Mouse (Mus musculus) hindlimb bud, embryonic 11.5 days (tissue): ENCODE measurements around the gene Ndufaf3.

Source experiments
- DNase-seq: peaks from one replicate; pipeline ENCODE4 v3.0.0-alpha.2; 2012; ENCODE audit warnings: low read depth, low spot score; ENCODE audit errors: extremely low spot score

Ndufaf3 gene

GRCm38 (mm10) chr9:108521604-108522003, 45.6 kb downstream of the Ndufaf3 start:
- no peak for DNase-seq

- DNase-seq, result peak; percentile 35
Observed at GRCm38 (mm10) chr9:108517931-108518332, 49.3 kb downstream of the Ndufaf3 start.

GRCm38 (mm10) chr9:108517253-108517930, 49.8 kb downstream of the Ndufaf3 start:
- peak; percentile 35 for DNase-seq

- peak; percentile 95 for DNase-seq
Observed at GRCm38 (mm10) chr9:108516380-108517251, 50.6 kb downstream of the Ndufaf3 start, which contains the start of gene Qrich1. Gene Qrich1 (plus strand): TSS chr9:108516806.
